ENCODE assay signal across 8 mouse cellular contexts in genomic region chr13:101692866-101693691, GRCm38 (mm10).
DNase-seq lines count a peak whose midpoint lies in the region; ATAC-seq lines count a peak whose summit lies in the region.

No protein-coding gene starts in this region.

- H3K9ac ChIP-seq in intestine, embryonic 15.5 days = no peak overlapping the region

- H3K4me2 ChIP-seq in intestine, embryonic 15.5 days (replicated peaks) = peak overlapping the region; percentile 89

- no peak overlapping the region for H3K27ac ChIP-seq in intestine, embryonic 15.5 days

- H3K9me3 ChIP-seq in intestine, embryonic 15.5 days = no peaks in the 10 kb centered on the region

- intact Hi-C loops in left cerebral cortex, postnatal 10 days (cut with DNase I) = loop anchor here (2.0 to 5.0 kb wide), 5 partner anchors 181 to 841 kb away; no protein-coding TSS in a partner anchor

- ATAC-seq in cerebellum, adult (ENCODE audit: insufficient number of reproducible peaks, low FRiP score, low TSS enrichment) = peak; percentile 32
- ATAC-seq in intestine, embryonic 15.5 days = no peak

- H3K36me3 ChIP-seq in intestine, embryonic 15.5 days = peaks cover 3% of the 10 kb centered on the region; the same call in 1 of the 2 replicates
- H3K36me3 ChIP-seq in splenic B cell, adult 2 months (ENCODE audit: control insufficient read depth, insufficient read depth, low read length, poor library complexity, severe bottlenecking) = peaks cover 7% of the 10 kb centered on the region

- WGBS in intestine, embryonic 15.5 days = 60% methylated on average over 7 of the region's 7 CpGs

- H3K27me3 ChIP-seq in intestine, embryonic 15.5 days (replicated peaks) = no peaks in the 10 kb centered on the region
- H3K27me3 ChIP-seq in splenic B cell, adult 2 months (ENCODE audit: control insufficient read depth, insufficient read depth, low read length, poor library complexity, severe bottlenecking) = no peaks in the 10 kb centered on the region

- peaks cover 9% of the 10 kb centered on the region for H3K4me1 ChIP-seq in intestine, embryonic 15.5 days (replicated peaks)

- no peak overlapping the region for H3K4me3 ChIP-seq in intestine, embryonic 15.5 days (replicated peaks)

- DNase-seq in cerebellum, postnatal 4 days (ENCODE audit: low spot score in 2 of 2) = no peak
- DNase-seq in right cerebral cortex, postnatal 14 days = peak; percentile 40
- no peak for DNase-seq in right cerebral cortex, postnatal 4 days
- peak; percentile 23 for DNase-seq in splenic B cell, adult 2 months (ENCODE audit: low read depth, low spot score)
- DNase-seq in urinary bladder, postnatal 36 days (ENCODE audit: low spot score in 2 of 2) = no peak
- no peak for DNase-seq in left cerebral cortex, postnatal 10 days (ENCODE audit: extremely low spot score in 1 of 2, low spot score in 2 of 2)

Comparison
In these comparisons a context has a peak if more than half of its experiments do, and no peak if none do; other contexts are left out.
1. DNase-seq: peak in right cerebral cortex, postnatal 14 days (single experiment) and splenic B cell, adult 2 months (single experiment); none in cerebellum, postnatal 4 days (0 of 2), right cerebral cortex, postnatal 4 days (single experiment), urinary bladder, postnatal 36 days (0 of 2) and left cerebral cortex, postnatal 10 days (0 of 2).